Mouse (Mus musculus): ENCODE data around the gene Pemt. TPM values are rescaled to one million over a fixed set of nuclear protein-coding genes. Genes with fewer than 3 reads are reported as not detected.

Gene Pemt
- polyA plus RNA-seq, 1 experiment from 2014 or later, result 592 TPM

DNA sequence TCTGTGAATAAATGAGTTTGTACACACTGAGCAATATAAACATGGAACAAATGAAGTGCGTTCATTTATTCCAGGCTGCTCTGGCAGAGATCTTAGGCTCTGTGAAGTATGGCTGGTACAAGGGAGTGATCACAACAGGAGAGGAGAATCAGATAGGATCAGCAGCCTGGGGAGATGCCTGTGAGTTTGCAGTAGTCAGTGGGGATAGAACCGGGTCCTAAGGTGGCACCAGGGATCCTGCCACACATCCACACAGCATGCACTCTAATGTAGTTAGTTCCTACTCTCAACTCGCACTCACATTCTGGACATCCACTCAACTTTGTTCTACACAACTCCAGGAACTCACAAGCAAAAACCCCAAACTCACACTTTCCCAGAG lies 622 bp downstream of the Pemt start:
- Histone ChIP-seq H3K27me3 (ENCODE audit: insufficient read depth, low read length) (no peaks in the 10 kb centered on the region), H3K36me3 (replicated peaks; ENCODE audit: insufficient read depth, low read length) (no peaks in the 10 kb centered on the region), H3K9ac (replicated peaks) (0 out of 2 replicates have a peak overlapping the region, but pooled peaks have one; percentile 44), H3K4me2 (ENCODE audit: low read depth, low read length) (peak overlapping the region; percentile 86), H3K27ac (ENCODE audit: low read depth) (peak overlapping the region; percentile 90), H3K4me1 (ENCODE audit: insufficient read depth) (peaks cover 22% of the 10 kb centered on the region), H3K4me3 (ENCODE audit: low read depth, low read length) (peak overlapping the region; percentile 59), H3K9me3 (ENCODE audit: low read length) (no peaks in the 10 kb centered on the region)
- no peak for TF ChIP-seq CTCF (IDR thresholded peaks at IDR 0.05; ENCODE audit: low read depth)
- TF ChIP-seq EP300 (IDR thresholded peaks at IDR 0.05; ENCODE audit: low read depth), result no peak
- WGBS (ENCODE audit: insufficient replicate concordance), result 6% methylated on average over 3 of the region's 3 CpGs
- ATAC-seq, result peak; percentile 14
- peak; percentile 20 for DNase-seq

DNA sequence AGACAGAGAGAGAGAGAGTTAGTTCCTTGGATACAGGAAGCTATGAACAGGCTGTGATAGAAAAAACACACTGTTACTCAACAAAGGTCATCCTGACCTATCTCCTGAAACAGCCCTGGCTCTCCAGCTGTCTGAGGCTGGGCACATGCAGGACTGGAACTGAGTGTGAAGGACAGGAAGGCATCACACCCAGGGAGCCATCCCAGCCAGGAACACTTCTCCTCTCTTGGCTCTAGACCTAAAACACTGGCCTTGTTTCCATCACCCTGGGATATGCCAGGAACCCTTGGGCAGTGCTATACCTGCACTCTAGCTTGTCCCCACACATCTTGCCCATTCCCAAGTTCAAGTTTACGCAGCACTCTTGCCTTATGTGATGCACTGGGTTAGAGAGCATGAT lies 1.5 kb downstream of the Pemt start:
- TF ChIP-seq CTCF (IDR thresholded peaks at IDR 0.05; ENCODE audit: low read depth) (no peak), EP300 (IDR thresholded peaks at IDR 0.05; ENCODE audit: low read depth) (no peak)
- no peaks in the 10 kb centered on the region for H3K9me3 ChIP-seq (ENCODE audit: low read length)
- no peak overlapping the region for H3K9ac ChIP-seq (replicated peaks)
- ATAC-seq, result no peak
- H3K27me3 ChIP-seq (ENCODE audit: insufficient read depth, low read length), result no peaks in the 10 kb centered on the region
- peaks cover 22% of the 10 kb centered on the region for H3K4me1 ChIP-seq (ENCODE audit: insufficient read depth)
- H3K27ac ChIP-seq (ENCODE audit: low read depth), result no peak overlapping the region
- no peak overlapping the region for H3K4me3 ChIP-seq (ENCODE audit: low read depth, low read length)
- DNase-seq, result no peak
- 81% methylated on average over 1 of the region's 1 CpGs for WGBS (ENCODE audit: insufficient replicate concordance)
- no peak overlapping the region for H3K4me2 ChIP-seq (ENCODE audit: low read depth, low read length)
- H3K36me3 ChIP-seq (replicated peaks; ENCODE audit: insufficient read depth, low read length), result no peaks in the 10 kb centered on the region

DNA sequence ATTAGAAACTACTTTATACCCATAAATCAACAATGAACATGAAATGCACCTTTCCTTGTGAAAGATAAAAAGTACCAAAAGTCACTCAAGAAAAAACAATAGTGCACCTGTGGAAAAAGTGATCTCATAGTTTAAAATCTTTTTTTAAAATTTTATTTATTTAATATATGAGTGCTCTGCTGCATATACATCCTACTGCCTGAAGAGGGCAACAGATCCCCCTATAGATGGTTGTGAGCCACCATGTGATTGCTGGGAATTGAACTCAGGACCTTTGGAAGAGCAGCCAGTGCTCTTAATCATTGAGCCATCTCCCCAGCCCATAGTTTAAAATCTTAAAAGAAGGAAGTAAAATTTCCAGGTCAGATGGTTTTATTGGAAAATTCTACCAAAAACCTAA lies 4.0 kb downstream of the Pemt start:
- Histone ChIP-seq H3K4me2 (ENCODE audit: low read depth, low read length) (no peak overlapping the region), H3K4me3 (ENCODE audit: low read depth, low read length) (no peak overlapping the region), H3K27me3 (ENCODE audit: insufficient read depth, low read length) (no peaks in the 10 kb centered on the region), H3K9me3 (ENCODE audit: low read length) (no peaks in the 10 kb centered on the region), H3K4me1 (ENCODE audit: insufficient read depth) (peaks cover 15% of the 10 kb centered on the region), H3K9ac (replicated peaks) (no peak overlapping the region), H3K27ac (ENCODE audit: low read depth) (no peak overlapping the region), H3K36me3 (replicated peaks; ENCODE audit: insufficient read depth, low read length) (no peaks in the 10 kb centered on the region)
- no peak for TF ChIP-seq EP300 (IDR thresholded peaks at IDR 0.05; ENCODE audit: low read depth)
- peak; percentile 18 for TF ChIP-seq CTCF (IDR thresholded peaks at IDR 0.05; ENCODE audit: low read depth)
- ATAC-seq (no peak), DNase-seq (no peak)

DNA sequence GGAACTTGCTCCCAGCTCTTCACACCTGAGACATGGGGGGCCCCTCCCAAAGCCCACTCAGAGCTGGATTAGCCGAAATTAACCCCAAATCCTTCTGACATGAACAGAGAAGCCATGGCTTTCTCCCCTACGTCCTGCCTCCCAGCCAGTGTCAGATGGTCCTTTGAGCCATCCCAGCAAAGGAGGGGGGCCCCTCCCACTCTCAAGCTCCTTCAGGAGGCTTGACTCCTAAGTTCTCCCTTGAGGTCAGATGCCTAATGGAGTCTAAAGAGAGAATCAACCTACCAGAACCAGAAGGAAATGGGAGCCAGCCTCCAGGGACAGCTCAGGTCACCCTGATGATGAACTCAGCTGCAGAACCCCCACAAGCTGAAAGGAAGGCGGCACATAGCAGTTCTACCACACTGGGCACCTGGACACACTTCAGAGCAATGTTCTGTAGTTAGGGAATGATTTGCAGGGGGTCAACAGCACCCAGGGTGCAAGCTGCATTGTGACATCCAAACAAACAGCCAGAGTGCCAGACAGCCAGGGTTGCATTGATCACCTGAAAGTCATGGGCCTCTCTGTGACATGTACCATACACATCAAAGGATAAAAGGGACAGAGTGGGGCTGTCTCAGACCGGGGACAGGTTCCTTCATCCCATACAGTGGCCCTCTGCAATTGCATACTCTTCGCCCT lies 9.6 kb downstream of the Pemt start:
- Histone ChIP-seq H3K27ac (ENCODE audit: low read depth) (peak overlapping the region; percentile 95), H3K36me3 (replicated peaks; ENCODE audit: insufficient read depth, low read length) (no peaks in the 10 kb centered on the region), H3K4me2 (ENCODE audit: low read depth, low read length) (peak overlapping the region; percentile 70), H3K27me3 (ENCODE audit: insufficient read depth, low read length) (no peaks in the 10 kb centered on the region), H3K9me3 (ENCODE audit: low read length) (no peaks in the 10 kb centered on the region), H3K9ac (replicated peaks) (peak overlapping the region; percentile 65), H3K4me1 (ENCODE audit: insufficient read depth) (peaks cover 4% of the 10 kb centered on the region; the same call in 1 of the 2 replicates), H3K4me3 (ENCODE audit: low read depth, low read length) (peak overlapping the region; percentile 49)
- ATAC-seq (peak; percentile 93), DNase-seq (peak; percentile 65)
- WGBS (ENCODE audit: insufficient replicate concordance), result 42% methylated on average over 5 of the region's 5 CpGs
- no peak for TF ChIP-seq CTCF (IDR thresholded peaks at IDR 0.05; ENCODE audit: low read depth)
- TF ChIP-seq EP300 (IDR thresholded peaks at IDR 0.05; ENCODE audit: low read depth), result peak; percentile 72

DNA sequence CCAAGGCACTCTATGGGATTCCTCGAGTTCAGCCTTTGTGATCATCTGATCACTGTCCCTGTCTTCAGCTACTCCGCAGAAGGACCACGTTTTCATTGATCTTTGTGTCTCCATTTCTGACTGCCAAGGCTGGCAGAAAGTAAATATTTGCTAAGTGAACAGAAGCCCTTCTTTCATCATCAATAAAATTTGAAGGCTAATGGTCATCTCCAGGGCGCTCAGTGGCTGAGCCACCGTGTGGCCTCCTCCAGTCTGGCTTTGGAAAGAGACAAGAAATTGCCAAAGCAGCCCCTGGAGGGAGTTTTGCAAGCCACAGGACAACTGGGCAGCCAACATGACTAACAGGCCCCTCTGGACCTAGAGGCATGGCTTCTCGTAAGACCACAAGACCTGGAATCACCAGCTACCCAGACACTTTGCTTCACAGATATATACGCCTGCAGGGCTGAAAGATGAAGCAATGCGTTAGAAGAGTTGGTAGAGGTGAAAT lies 11.3 kb downstream of the Pemt start:
- TF ChIP-seq CTCF (IDR thresholded peaks at IDR 0.05; ENCODE audit: low read depth) (no peak), EP300 (IDR thresholded peaks at IDR 0.05; ENCODE audit: low read depth) (peak; percentile 37; the same call in 1 of the 2 replicates)
- peaks cover 3% of the 10 kb centered on the region; the same call in 1 of the 2 replicates for H3K36me3 ChIP-seq (replicated peaks; ENCODE audit: insufficient read depth, low read length)
- ATAC-seq (peak; percentile 44), DNase-seq (peak; percentile 44)
- peak overlapping the region; percentile 65 for H3K9ac ChIP-seq (replicated peaks)
- H3K27me3 ChIP-seq (ENCODE audit: insufficient read depth, low read length), result no peaks in the 10 kb centered on the region
- H3K4me1 ChIP-seq (ENCODE audit: insufficient read depth), result peaks cover 4% of the 10 kb centered on the region; the same call in 1 of the 2 replicates
- peak overlapping the region; percentile 70 for H3K4me2 ChIP-seq (ENCODE audit: low read depth, low read length)
- H3K27ac ChIP-seq (ENCODE audit: low read depth), result peak overlapping the region; percentile 95
- peak overlapping the region; percentile 49 for H3K4me3 ChIP-seq (ENCODE audit: low read depth, low read length)
- 56% methylated on average over 8 of the region's 8 CpGs for WGBS (ENCODE audit: insufficient replicate concordance)
- H3K9me3 ChIP-seq (ENCODE audit: low read length), result no peaks in the 10 kb centered on the region

DNA sequence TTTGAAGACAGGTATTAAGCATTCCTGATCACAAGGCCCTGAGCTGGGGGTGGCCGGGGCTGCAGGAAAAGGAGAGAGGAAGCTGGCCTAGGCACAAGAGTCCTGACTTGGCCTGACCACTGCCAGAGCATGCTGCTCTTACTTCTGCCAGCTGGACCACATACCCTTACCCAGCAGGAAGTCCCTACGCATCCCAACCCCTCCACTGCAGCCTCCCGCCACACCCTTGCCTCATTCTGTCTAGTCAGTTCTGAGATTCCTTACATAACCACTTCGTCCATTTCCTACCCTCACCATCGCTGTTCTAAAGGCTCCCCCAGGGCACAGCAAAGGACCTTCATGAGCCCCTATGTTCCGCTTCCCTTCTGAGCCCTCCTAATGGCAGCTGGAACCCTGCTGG lies 12.0 kb downstream of the Pemt start:
- 68% methylated on average over 6 of the region's 6 CpGs for WGBS (ENCODE audit: insufficient replicate concordance)

More for the DNA sequence above, 12.0 kb downstream of the Pemt start:
- no peak for TF ChIP-seq EP300 (IDR thresholded peaks at IDR 0.05; ENCODE audit: low read depth)
- Histone ChIP-seq H3K36me3 (replicated peaks; ENCODE audit: insufficient read depth, low read length) (peaks cover 3% of the 10 kb centered on the region; the same call in 1 of the 2 replicates), H3K27ac (ENCODE audit: low read depth) (no peak overlapping the region; the same call in 1 of the 2 replicates), H3K27me3 (ENCODE audit: insufficient read depth, low read length) (no peaks in the 10 kb centered on the region), H3K4me1 (ENCODE audit: insufficient read depth) (peaks cover 4% of the 10 kb centered on the region; the same call in 1 of the 2 replicates), H3K9me3 (ENCODE audit: low read length) (no peaks in the 10 kb centered on the region), H3K4me2 (ENCODE audit: low read depth, low read length) (peak overlapping the region; percentile 70), H3K9ac (replicated peaks) (peak overlapping the region; percentile 32; the same call in 1 of the 2 replicates), H3K4me3 (ENCODE audit: low read depth, low read length) (peak overlapping the region; percentile 49; the same call in 1 of the 2 replicates)
- no peak for ATAC-seq
- no peak for DNase-seq

Measured in liver, postnatal 0 days (tissue).